Mouse (Mus musculus) forebrain, embryonic 12.5 days (tissue): ENCODE results near the gene Prim1. TPM values are rescaled to one million over a fixed set of nuclear protein-coding genes. Genes with fewer than 3 reads are reported as not detected.
"Not testable (repeated sequence)": the region's sequence is repeated elsewhere in the genome, so short reads cannot be mapped to it uniquely, and the experiment has no call there.

Experiments
- ATAC-seq: fragments of 200-750 bp; cut with Nextera tagmentation; 2 replicates; pipeline ENCODE4 v1.8.0; 2017; ENCODE audit warnings: moderate TSS enrichment; ENCODE audit not compliant: low FRiP score
- H3K27ac ChIP-seq: fragments of 300-500 bp; sonication (generic); 2 replicates; pipeline ENCODE4 v1.5.1; 2016; ENCODE audit warnings: mild to moderate bottlenecking
- H3K27me3 ChIP-seq: fragments of 300-500 bp; sonication (generic); 2 replicates; pipeline ENCODE4 v1.6.1; 2016; ENCODE audit warnings: mild to moderate bottlenecking
- H3K36me3 ChIP-seq: fragments of 300-500 bp; sonication (generic); replicated peaks from 2 replicates; pipeline ENCODE4 v1.6.1; 2016; ENCODE audit warnings: mild to moderate bottlenecking
- H3K4me1 ChIP-seq: fragments of 300-500 bp; sonication (generic); 2 replicates; pipeline ENCODE4 v1.6.1; 2016
- H3K4me2 ChIP-seq: fragments of 300-500 bp; sonication (generic); 2 replicates; pipeline ENCODE4 v1.6.1; 2016; ENCODE audit warnings: mild to moderate bottlenecking, moderate library complexity
- H3K4me3 ChIP-seq: fragments of 300-500 bp; sonication (generic); replicated peaks from 2 replicates; pipeline ENCODE4 v1.5.1; 2016; ENCODE audit warnings: mild to moderate bottlenecking
- H3K9ac ChIP-seq: fragments of 300-500 bp; sonication (generic); 2 replicates; pipeline ENCODE4 v1.6.1; 2016; ENCODE audit warnings: mild to moderate bottlenecking
- H3K9me3 ChIP-seq: fragments of 300-500 bp; sonication (generic); 2 replicates; pipeline ENCODE4 v1.6.1; 2016
- WGBS: fragments of 180-500 bp; shearing (Covaris S2); methylation state at CpG from one replicate; pipeline ENCODE4 v1.1.7; 2016; 5-methylcytosine and 5-hydroxymethylcytosine counted together
- polyA plus RNA-seq: library from polyadenylated mRNA; unstranded; fragments of >200 nt; fragmentation: Nextera tagmentation; extraction: Ambion mirVana; gene quantifications from 2 replicates; pipeline ENCODE4 v1.2.1, GENCODE M21; 2016

Gene Prim1
- polyA plus RNA-seq, 1 experiment from 2014 or later, result 100 TPM

DNA sequence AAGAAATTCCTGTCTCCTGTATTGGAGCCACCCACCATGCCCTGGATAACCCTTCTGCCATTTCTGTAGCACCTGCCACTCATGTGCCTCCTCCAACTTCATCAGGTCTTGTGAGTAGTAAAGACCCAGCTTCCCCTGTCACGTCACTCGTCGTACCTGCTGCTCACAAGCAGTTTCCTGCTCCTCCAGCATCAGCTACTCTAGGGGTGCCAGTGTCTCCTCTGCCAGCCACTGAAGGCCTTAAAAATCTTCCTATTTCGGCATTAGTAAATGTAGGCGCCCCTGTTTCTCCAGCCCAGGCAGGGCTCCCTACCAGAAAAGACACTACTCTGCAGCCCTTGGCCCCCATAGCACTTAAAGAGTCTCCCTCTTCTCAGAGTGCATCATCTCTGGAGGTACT lies 25.3 kb downstream of the Prim1 start:
- no peaks in the 10 kb centered on the region for H3K27me3 ChIP-seq
- 88% methylated on average over 5 of the region's 5 CpGs for WGBS
- 0 out of 2 replicates have a peak overlapping the region, but pooled peaks have one; percentile 21 for H3K9ac ChIP-seq
- H3K4me2 ChIP-seq, result no peak overlapping the region
- H3K27ac ChIP-seq, result no peak overlapping the region
- H3K9me3 ChIP-seq, result no peaks in the 10 kb centered on the region
- H3K4me1 ChIP-seq, result peaks cover 43% of the 10 kb centered on the region
- no peak for ATAC-seq
- H3K4me3 ChIP-seq, result no peak overlapping the region
- H3K36me3 ChIP-seq, result peaks cover 73% of the 10 kb centered on the region

DNA sequence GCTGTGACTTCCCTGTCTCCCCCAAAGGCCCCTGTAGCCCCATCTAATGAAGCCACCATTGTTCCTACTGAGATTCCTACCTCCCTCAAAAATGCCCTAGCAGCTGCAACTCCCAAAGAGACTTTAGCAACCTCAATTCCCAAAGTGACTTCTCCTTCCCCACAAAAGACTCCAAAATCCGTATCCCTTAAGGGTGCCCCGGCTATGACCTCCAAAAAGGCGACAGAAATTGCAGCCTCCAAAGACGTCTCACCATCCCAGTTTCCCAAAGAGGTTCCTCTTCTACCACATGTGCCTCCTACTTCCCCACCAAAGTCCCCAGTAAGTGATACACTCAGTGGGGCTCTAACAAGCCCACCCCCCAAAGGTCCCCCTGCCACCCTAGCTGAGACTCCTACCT lies 26.7 kb downstream of the Prim1 start:
- Histone ChIP-seq H3K27ac (no peak overlapping the region), H3K9me3 (no peaks in the 10 kb centered on the region), H3K4me1 (peaks cover 43% of the 10 kb centered on the region), H3K4me3 (no peak overlapping the region), H3K4me2 (no peak overlapping the region), H3K9ac (no peak overlapping the region), H3K36me3 (peaks cover 86% of the 10 kb centered on the region), H3K27me3 (no peaks in the 10 kb centered on the region)
- no peak for ATAC-seq
- 75% methylated on average over 4 of the region's 4 CpGs for WGBS

DNA sequence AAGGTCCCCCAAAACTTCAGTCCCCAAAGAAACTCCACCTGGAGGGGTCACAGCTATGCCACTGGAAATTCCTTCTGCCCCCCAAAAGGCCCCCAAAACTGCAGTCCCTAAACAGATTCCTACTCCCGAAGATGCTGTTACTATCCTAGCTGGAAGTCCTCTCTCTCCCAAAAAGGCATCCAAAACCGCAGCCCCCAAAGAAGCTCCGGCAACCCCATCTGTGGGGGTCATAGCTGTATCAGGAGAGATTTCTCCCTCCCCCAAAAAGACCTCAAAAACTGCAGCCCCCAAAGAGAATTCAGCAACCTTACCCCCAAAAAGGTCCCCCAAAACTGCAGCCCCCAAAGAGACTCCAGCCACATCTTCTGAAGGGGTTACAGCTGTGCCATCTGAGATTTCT lies 27.5 kb downstream of the Prim1 start:
- no peak overlapping the region for H3K27ac ChIP-seq
- peaks cover 90% of the 10 kb centered on the region for H3K36me3 ChIP-seq
- H3K9me3 ChIP-seq, result no peaks in the 10 kb centered on the region
- no peak for ATAC-seq
- peaks cover 35% of the 10 kb centered on the region for H3K4me1 ChIP-seq
- no peaks in the 10 kb centered on the region for H3K27me3 ChIP-seq
- WGBS, result 93% methylated on average over 3 of the region's 3 CpGs
- H3K9ac ChIP-seq, result no peak overlapping the region
- H3K4me3 ChIP-seq, result no peak overlapping the region
- no peak overlapping the region for H3K4me2 ChIP-seq

DNA sequence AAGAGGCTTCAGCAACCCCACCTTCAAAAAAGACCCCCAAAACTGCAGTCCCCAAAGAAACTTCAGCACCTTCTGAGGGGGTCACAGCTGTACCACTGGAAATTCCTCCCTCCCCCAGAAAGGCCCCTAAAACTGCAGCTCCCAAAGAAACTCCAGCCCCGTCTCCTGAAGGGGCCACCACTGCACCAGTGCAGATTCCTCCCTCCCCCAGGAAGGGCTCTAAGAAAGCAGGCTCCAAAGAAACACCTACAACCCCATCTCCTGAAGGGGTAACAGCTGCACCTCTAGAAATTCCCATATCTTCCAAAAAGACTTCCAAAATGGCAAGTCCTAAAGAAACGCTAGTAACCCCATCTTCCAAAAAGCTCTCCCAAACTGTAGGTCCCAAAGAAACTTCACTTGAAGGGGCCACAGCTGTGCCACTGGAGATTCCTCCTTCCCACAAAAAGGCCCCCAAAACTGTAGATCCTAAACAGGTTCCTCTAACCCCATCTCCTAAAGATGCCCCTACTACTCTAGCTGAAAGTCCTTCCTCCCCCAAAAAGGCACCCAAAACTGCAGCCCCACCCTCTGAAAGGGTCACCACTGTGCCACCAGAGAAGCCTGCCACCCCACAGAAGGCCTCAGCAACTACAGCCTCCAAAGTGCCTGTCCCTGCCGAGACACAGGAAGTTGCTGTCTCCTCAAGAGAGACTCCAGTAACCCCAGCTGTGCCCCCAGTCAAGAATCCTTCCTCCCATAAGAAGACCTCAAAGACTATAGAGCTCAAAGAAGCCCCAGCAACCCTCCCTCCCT lies 28.3 kb downstream of the Prim1 start:
- Histone ChIP-seq H3K4me2 (no peak overlapping the region), H3K27ac (no peak overlapping the region), H3K9me3 (no peaks in the 10 kb centered on the region), H3K27me3 (no peaks in the 10 kb centered on the region), H3K4me3 (no peak overlapping the region), H3K4me1 (peaks cover 28% of the 10 kb centered on the region), H3K36me3 (peaks cover 93% of the 10 kb centered on the region), H3K9ac (no peak overlapping the region)
- no peak for ATAC-seq
- WGBS, result 78% methylated on average over 3 of the region's 3 CpGs

DNA sequence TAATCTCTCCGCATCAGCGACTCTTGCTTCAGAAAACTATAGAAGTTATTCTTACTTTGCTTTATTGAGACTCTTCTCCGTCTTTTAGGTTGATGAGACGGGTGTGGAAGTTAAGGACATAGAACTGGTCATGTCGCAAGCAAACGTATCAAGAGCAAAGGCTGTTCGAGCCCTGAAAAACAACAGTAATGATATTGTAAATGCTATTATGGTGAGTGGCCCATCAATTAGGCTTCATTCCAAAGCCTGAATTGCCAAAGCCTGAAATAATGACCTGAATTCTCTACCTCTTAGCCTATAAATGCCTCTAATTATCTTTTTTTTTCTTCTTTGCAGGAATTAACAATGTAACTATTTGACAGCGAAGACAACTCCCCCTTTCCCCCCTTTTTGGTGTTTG lies 33.2 kb downstream of the Prim1 start:
- Histone ChIP-seq H3K4me2 (no peak overlapping the region), H3K36me3 (peaks cover 79% of the 10 kb centered on the region), H3K4me1 (peaks cover 6% of the 10 kb centered on the region), H3K4me3 (no peak overlapping the region), H3K9me3 (no peaks in the 10 kb centered on the region), H3K27me3 (no peaks in the 10 kb centered on the region), H3K9ac (no peak overlapping the region), H3K27ac (no peak overlapping the region)
- whole genome bisulfite sequencing, result 89% methylated on average over 8 of the region's 8 CpGs
- ATAC-seq, result no peak

DNA sequence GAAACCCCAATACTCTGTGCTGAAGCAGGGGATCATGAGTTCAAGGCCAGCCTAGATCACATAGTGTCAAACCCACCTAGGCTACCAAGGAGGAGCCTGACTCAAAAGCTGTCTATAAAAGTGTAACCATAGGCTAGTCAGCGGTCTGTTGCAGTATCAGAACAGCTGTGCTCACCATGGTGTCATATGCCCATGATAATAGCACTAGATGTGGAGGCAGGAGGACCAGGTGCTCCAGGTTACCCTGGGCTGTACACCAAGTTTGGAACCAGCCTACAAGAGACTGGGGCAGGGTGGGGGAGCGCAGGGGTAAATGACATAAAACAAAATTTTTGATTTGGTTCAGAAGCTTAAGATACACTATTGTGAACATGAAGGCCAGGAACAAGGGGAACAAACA lies 34.8 kb downstream of the Prim1 start:
- H3K27ac ChIP-seq, result no peak overlapping the region
- H3K27me3 ChIP-seq, result no peaks in the 10 kb centered on the region
- H3K9me3 ChIP-seq, result no peaks in the 10 kb centered on the region
- no peaks in the 10 kb centered on the region for H3K4me1 ChIP-seq
- no peak for ATAC-seq
- no peak overlapping the region for H3K4me3 ChIP-seq
- WGBS, result 92% methylated on average over 2 of the region's 2 CpGs
- H3K36me3 ChIP-seq, result peaks cover 64% of the 10 kb centered on the region
- H3K4me2 ChIP-seq, result no peak overlapping the region
- H3K9ac ChIP-seq, result no peak overlapping the region

DNA sequence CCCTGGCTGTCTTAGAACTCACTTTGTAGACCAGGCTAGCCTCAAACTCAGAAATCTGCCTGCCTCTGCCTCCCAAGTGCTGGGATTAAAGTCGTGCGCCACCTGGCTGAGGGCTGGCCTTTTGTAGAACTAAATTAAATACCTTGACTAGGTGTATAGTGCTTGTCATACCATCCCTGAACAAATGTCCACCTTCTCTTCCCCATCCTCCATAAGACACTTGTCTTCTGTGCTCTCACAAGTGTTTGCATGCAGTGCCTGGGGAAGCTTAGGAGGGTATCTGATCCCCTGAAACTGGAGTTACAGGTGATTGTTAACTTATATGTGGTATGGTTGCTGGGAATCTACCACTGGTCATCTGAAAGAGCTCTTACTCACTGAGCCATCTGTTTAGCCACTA lies 35.4 kb downstream of the Prim1 start:
- ATAC-seq, result no peak
- no peak overlapping the region for H3K4me2 ChIP-seq
- no peak overlapping the region for H3K9ac ChIP-seq
- H3K9me3 ChIP-seq, result no peaks in the 10 kb centered on the region
- H3K4me1 ChIP-seq, result no peaks in the 10 kb centered on the region
- H3K4me3 ChIP-seq, result no peak overlapping the region
- no peaks in the 10 kb centered on the region for H3K27me3 ChIP-seq
- H3K36me3 ChIP-seq, result peaks cover 57% of the 10 kb centered on the region
- 78% methylated on average over 2 of the region's 2 CpGs for WGBS
- no peak overlapping the region for H3K27ac ChIP-seq

DNA sequence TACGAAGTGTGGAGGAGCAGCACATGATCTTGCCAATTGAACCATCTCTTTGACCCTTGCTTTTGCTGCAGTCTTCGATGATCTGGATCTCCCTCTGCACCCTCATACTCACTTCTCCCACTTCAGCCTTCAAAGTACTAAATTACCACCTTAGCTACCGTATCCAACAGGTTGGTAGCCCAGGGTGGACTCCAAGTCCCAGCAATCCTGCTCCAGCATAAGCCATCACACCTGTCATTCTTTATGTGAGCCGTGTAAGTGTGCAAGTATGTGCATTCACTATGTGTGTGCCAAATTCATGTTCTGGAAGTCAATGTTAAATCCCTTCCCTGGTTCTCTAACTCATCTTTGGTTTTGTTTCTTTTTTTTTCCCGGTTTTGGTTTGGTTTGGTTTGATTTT lies 36.6 kb downstream of the Prim1 start:
- no peak overlapping the region for H3K9ac ChIP-seq
- no peak overlapping the region for H3K27ac ChIP-seq
- no peaks in the 10 kb centered on the region for H3K27me3 ChIP-seq
- H3K4me3 ChIP-seq, result no peak overlapping the region
- H3K36me3 ChIP-seq, result peaks cover 45% of the 10 kb centered on the region
- no peaks in the 10 kb centered on the region for H3K9me3 ChIP-seq
- no peak overlapping the region for H3K4me2 ChIP-seq
- no peak for ATAC-seq
- no peaks in the 10 kb centered on the region for H3K4me1 ChIP-seq
- 95% methylated on average over 5 of the region's 5 CpGs for WGBS

DNA sequence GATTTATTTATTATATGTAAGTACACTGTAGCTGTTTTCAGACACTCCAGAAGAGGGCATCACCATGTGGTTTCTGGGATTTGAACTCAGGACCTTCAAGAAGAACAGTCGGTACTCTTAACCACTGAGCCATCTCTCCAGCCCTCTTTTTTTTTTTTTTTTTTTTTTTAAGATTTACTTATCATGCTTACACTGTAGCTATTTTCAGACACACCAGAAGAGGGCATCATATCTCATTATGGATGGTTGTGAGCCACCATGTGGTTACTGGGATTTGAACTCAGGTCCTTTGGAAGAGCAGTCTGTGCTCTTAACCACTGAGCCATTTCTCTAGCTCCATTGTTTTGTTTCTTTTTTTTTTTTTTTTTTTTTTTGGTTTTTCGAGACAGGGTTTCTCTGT lies 37.2 kb downstream of the Prim1 start:
- H3K4me2 ChIP-seq, H3K27me3 ChIP-seq, H3K9me3 ChIP-seq, H3K9ac ChIP-seq, ATAC-seq, H3K27ac ChIP-seq, H3K4me1 ChIP-seq, H3K4me3 ChIP-seq: not testable (repeated sequence)
- WGBS, result 91% methylated on average over 1 of the region's 2 CpGs
- peaks cover 41% of the 10 kb centered on the region for H3K36me3 ChIP-seq

DNA sequence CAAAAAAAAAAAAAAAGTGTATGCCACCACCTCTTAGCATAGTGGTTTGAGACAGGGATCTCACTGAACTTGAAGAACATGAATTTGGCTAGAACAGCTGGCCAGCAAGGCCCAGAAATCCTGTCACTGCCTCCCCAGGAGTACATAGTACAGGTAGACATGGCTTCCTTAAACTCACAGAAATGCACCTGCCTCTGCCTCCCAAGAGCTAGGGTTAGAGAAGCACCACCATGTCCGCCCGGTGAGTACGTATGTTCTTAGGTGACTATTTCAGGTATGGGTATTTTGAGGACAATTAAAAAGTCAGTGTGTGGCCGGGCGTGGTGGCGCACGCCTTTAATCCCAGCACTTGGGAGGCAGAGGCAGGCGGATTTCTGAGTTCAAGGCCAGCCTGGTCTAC lies 38.0 kb downstream of the Prim1 start:
- Histone ChIP-seq H3K9ac (no peak overlapping the region), H3K4me1 (peaks cover 5% of the 10 kb centered on the region), H3K36me3 (peaks cover 36% of the 10 kb centered on the region), H3K27me3 (no peaks in the 10 kb centered on the region), H3K4me2 (no peak overlapping the region), H3K4me3 (no peak overlapping the region), H3K27ac (no peak overlapping the region), H3K9me3 (no peaks in the 10 kb centered on the region)
- no peak for ATAC-seq
- 93% methylated on average over 8 of the region's 8 CpGs for WGBS

DNA sequence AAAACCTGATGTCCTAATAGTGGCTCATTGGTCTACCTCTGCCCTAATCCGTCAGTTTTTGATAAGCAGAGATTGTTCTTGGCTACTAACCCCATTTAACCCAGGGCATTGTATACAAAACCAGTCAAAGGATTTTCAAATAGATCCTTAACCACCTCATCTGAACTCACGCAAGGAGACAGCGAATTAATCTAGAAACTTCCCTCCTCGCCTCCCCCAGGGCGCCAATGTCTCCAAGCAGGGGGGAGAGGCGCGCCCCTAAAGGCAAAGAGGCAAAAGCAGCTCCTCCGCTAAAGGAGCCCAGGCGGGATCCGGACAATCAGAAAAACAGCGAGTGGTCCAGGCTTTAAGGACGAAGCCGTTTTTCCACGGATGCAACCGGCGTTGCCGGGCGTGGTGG lies 43.2 kb downstream of the Prim1 start:
- Histone ChIP-seq H3K9ac (peak overlapping the region; percentile 90), H3K9me3 (no peaks in the 10 kb centered on the region), H3K27ac (peak overlapping the region; percentile 98), H3K27me3 (no peaks in the 10 kb centered on the region), H3K4me3 (peak overlapping the region; percentile 91), H3K4me1 (peaks cover 27% of the 10 kb centered on the region), H3K4me2 (peak overlapping the region; percentile 76), H3K36me3 (peaks cover 9% of the 10 kb centered on the region)
- ATAC-seq, result 0 out of 2 replicates have a peak, but pooled peaks have one; percentile 1
- WGBS, result under 1% methylated on average over 18 of the region's 18 CpGs

DNA sequence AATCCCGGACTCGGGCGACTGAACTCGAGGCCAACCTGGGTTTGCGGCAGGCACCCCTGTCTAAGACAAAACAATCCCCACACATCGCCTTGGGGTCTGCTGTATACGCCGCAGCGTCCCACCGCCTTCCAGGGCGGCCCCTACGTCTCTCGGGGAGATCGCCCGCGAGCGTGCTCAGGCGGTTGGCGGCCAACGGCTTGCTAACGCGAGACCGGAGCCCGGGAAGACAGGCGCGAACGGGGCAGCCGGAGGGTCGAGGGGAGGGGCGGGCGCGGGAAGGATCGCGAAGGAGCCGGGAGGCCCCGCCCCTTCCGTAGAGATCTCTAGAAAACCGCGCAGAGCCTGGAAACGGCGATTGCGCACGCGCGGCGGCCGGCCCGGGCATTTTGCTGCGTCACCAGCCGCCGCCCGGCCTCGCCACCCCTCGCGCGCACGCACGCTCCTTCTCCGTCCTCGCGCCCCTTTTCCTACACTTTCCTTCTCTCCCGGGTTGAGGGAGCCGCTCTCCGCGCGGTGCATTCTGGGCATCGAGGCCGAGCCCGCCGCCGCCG lies 43.7 kb downstream of the Prim1 start, which contains the start of gene Ptges3:
TSS of gene Ptges3 (plus strand) at position 354 of the 551 bp plus-strand sequence.
- peak; percentile 94 for ATAC-seq
- peak within 1 kb of the TSS; percentile 76 for H3K4me2 ChIP-seq
- WGBS, result under 1% methylated on average over 62 of the region's 72 CpGs
- H3K9me3 ChIP-seq, result no peaks in the 10 kb centered on the region
- H3K9ac ChIP-seq, result peak within 1 kb of the TSS; percentile 90
- peaks cover 11% of the 10 kb centered on the region for H3K36me3 ChIP-seq
- H3K4me1 ChIP-seq, result peaks cover 27% of the 10 kb centered on the region
- peak within 1 kb of the TSS; percentile 98 for H3K27ac ChIP-seq
- no peaks in the 10 kb centered on the region for H3K27me3 ChIP-seq
- H3K4me3 ChIP-seq, result peak within 1 kb of the TSS; percentile 91
